Mouse (Mus musculus) Muller cell, postnatal 12 days (primary cell): ENCODE data around the gene Tmem88.
"Not testable (repeated sequence)": the region's sequence is repeated elsewhere in the genome, so short reads cannot be mapped to it uniquely, and the experiment has no call there.

ENCODE experiments used
- DNase-seq: peaks from one replicate; pipeline ENCODE4 v3.0.0-alpha.2; 2015; ENCODE audit errors: inconsistent ontology term

Gene Tmem88

GRCm38 (mm10) chr11:69404595-69405396 lies 6.8 kb upstream of the Tmem88 start:
- DNase-seq = no peak

- DNase-seq = no peak
Observed at GRCm38 (mm10) chr11:69403691-69404594, 5.9 kb upstream of the Tmem88 start.

- DNase-seq = no peak
Observed at GRCm38 (mm10) chr11:69401987-69402386, 4.0 kb upstream of the Tmem88 start.

GRCm38 (mm10) chr11:69401210-69401637 lies 3.2 kb upstream of the Tmem88 start:
- DNase-seq = peak; percentile 66

GRCm38 (mm10) chr11:69400083-69400850 lies 2.2 kb upstream of the Tmem88 start:
- DNase-seq = no peak

- no peak for DNase-seq
Observed at GRCm38 (mm10) chr11:69399201-69400082, 1.4 kb upstream of the Tmem88 start.

- DNase-seq = no peak
Observed at GRCm38 (mm10) chr11:69398486-69399200, 609 bp upstream of the Tmem88 start.

GRCm38 (mm10) chr11:69397581-69398057 lies 415 bp downstream of the Tmem88 start:
- DNase-seq = peak; percentile 57

GRCm38 (mm10) chr11:69396772-69397171 lies 1.3 kb downstream of the Tmem88 start:
- no peak for DNase-seq

GRCm38 (mm10) chr11:69395634-69396373 lies 2.2 kb downstream of the Tmem88 start:
- peak; percentile 98 for DNase-seq

GRCm38 (mm10) chr11:69395235-69395633 lies 2.8 kb downstream of the Tmem88 start, which contains the start of the genes Naa38 and Cyb5d1:
Naa38 (plus strand) TSS chr11:69395487.
Cyb5d1 (minus strand) TSS chr11:69395631.
- peak; percentile 88 for DNase-seq

GRCm38 (mm10) chr11:69394591-69395167 lies 3.4 kb downstream of the Tmem88 start:
- not testable (repeated sequence) for DNase-seq

GRCm38 (mm10) chr11:69390400-69391034 lies 7.5 kb downstream of the Tmem88 start:
- DNase-seq = peak; percentile 49

- DNase-seq = peak; percentile 63
Observed at GRCm38 (mm10) chr11:69389531-69390399, 8.3 kb downstream of the Tmem88 start.

- DNase-seq = no peak
Observed at GRCm38 (mm10) chr11:69388680-69389079, 9.4 kb downstream of the Tmem88 start.

- DNase-seq = no peak
Observed at GRCm38 (mm10) chr11:69386758-69387157, 11.3 kb downstream of the Tmem88 start.

GRCm38 (mm10) chr11:69384979-69385378 lies 13.1 kb downstream of the Tmem88 start:
- DNase-seq = no peak
